Mouse (Mus musculus): ENCODE measurements around the gene Cog6.
"Not testable (repeated sequence)": the region's sequence is repeated elsewhere in the genome, so short reads cannot be mapped to it uniquely, and the experiment has no call there.

Cog6 gene

GRCm38 (mm10) chr3:53031586-53031985 is 14.5 kb upstream of the Cog6 start:
- DNase-seq, result no peak

GRCm38 (mm10) chr3:53029046-53029445 is 12.0 kb upstream of the Cog6 start:
- DNase-seq, result peak; percentile 75

GRCm38 (mm10) chr3:53027333-53027732 is 10.3 kb upstream of the Cog6 start:
- no peak for DNase-seq

GRCm38 (mm10) chr3:53007411-53007810 is 9.6 kb downstream of the Cog6 start:
- no peak for DNase-seq

GRCm38 (mm10) chr3:53004406-53005114 is 12.5 kb downstream of the Cog6 start:
- no peak for DNase-seq

- no peak for DNase-seq
These were observed 15.0 kb downstream of the Cog6 start for GRCm38 (mm10) chr3:53002076-53002475.

- DNase-seq, result no peak
These were observed 17.0 kb downstream of the Cog6 start for GRCm38 (mm10) chr3:52999996-53000395.

GRCm38 (mm10) chr3:52999016-52999744 is 17.9 kb downstream of the Cog6 start:
- DNase-seq, result no peak

GRCm38 (mm10) chr3:52997381-52997780 is 19.7 kb downstream of the Cog6 start:
- DNase-seq, result no peak

- no peak for DNase-seq
These were observed 20.4 kb downstream of the Cog6 start for GRCm38 (mm10) chr3:52996635-52997034.

- DNase-seq, result no peak
These were observed 22.4 kb downstream of the Cog6 start for GRCm38 (mm10) chr3:52994666-52995065.

GRCm38 (mm10) chr3:52993296-52993695 is 23.7 kb downstream of the Cog6 start:
- DNase-seq, result no peak

GRCm38 (mm10) chr3:52990041-52990737 is 26.8 kb downstream of the Cog6 start:
- no peak for DNase-seq

GRCm38 (mm10) chr3:52985508-52985941 is 31.5 kb downstream of the Cog6 start:
- not testable (repeated sequence) for DNase-seq

- DNase-seq, result no peak
These were observed 33.3 kb downstream of the Cog6 start for GRCm38 (mm10) chr3:52983772-52984171.

GRCm38 (mm10) chr3:52982993-52983392 is 34.0 kb downstream of the Cog6 start:
- DNase-seq, result no peak

GRCm38 (mm10) chr3:52974674-52975556 is 42.1 kb downstream of the Cog6 start:
- peak; percentile 66 for DNase-seq

GRCm38 (mm10) chr3:52972916-52973315 is 44.1 kb downstream of the Cog6 start:
- no peak for DNase-seq

- DNase-seq, result no peak
These were observed 50.0 kb downstream of the Cog6 start for GRCm38 (mm10) chr3:52967046-52967445.

GRCm38 (mm10) chr3:52964206-52964605 is 52.8 kb downstream of the Cog6 start:
- no peak for DNase-seq

GRCm38 (mm10) chr3:52963441-52963840 is 53.6 kb downstream of the Cog6 start:
- no peak for DNase-seq

GRCm38 (mm10) chr3:52962391-52962790 is 54.6 kb downstream of the Cog6 start:
- no peak for DNase-seq

- DNase-seq, result no peak
These were observed 55.4 kb downstream of the Cog6 start for GRCm38 (mm10) chr3:52961661-52962060.
